Mouse (Mus musculus) kidney, postnatal 0 days (tissue): ENCODE measurements around the gene Fbxl17. TPM values are rescaled to one million over a fixed set of nuclear protein-coding genes. Genes with fewer than 3 reads are reported as not detected.
A peak's percentile ranks its signal among the peaks of the same experiment; 100 is the strongest.

ENCODE experiments used
- ATAC-seq: fragments of 200-750 bp; cut with Nextera tagmentation; replicated peaks from 2 replicates; pipeline ENCODE4 v1.8.0; 2017; ENCODE audit warnings: low read depth, moderate number of reproducible peaks, moderate TSS enrichment, moderate library complexity; ENCODE audit not compliant: low FRiP score
- DNase-seq: peaks from one replicate; pipeline ENCODE4 v3.0.0-alpha.2; 2016; ENCODE audit warnings: low spot score
- H3K27ac ChIP-seq: fragments of 300-500 bp; sonication (generic); 2 replicates; pipeline ENCODE4 v1.5.1; 2014; ENCODE audit warnings: mild to moderate bottlenecking
- H3K27me3 ChIP-seq: fragments of 300-500 bp; sonication (generic); 2 replicates; pipeline ENCODE4 v1.6.1; 2014; ENCODE audit warnings: low read length, mixed read lengths; ENCODE audit not compliant: insufficient read depth
- H3K36me3 ChIP-seq: fragments of 300-500 bp; sonication (generic); 2 replicates; pipeline ENCODE4 v1.6.1; 2014; ENCODE audit warnings: low read length, mixed read lengths; ENCODE audit not compliant: insufficient read depth
- H3K4me1 ChIP-seq: fragments of 300-500 bp; sonication (generic); replicated peaks from 2 replicates; pipeline ENCODE4 v1.6.1; 2014; ENCODE audit warnings: antibody characterized with exemption, low read length, mixed read lengths; ENCODE audit not compliant: insufficient read depth
- H3K4me2 ChIP-seq: fragments of 300-500 bp; sonication (generic); 2 replicates; pipeline ENCODE4 v1.6.1; 2014; ENCODE audit warnings: mild to moderate bottlenecking, low read length, moderate library complexity, mixed read lengths
- H3K4me3 ChIP-seq: fragments of 300-500 bp; sonication (generic); replicated peaks from 2 replicates; pipeline ENCODE4 v1.5.1; 2014; ENCODE audit warnings: low read depth, low read length
- H3K9ac ChIP-seq: fragments of 300-500 bp; sonication (generic); 2 replicates; pipeline ENCODE4 v1.6.1; 2014; ENCODE audit warnings: low read depth, low read length
- H3K9me3 ChIP-seq: fragments of 300-500 bp; sonication (generic); replicated peaks from 2 replicates; pipeline ENCODE4 v1.6.1; 2016; ENCODE audit warnings: low read length, inconsistent platforms, mixed read lengths
- CTCF ChIP-seq: IDR thresholded peaks from 2 replicates; pipeline ENCODE4 v1.5.1; 2016; ENCODE audit warnings: antibody characterized with exemption, low read depth, mild to moderate bottlenecking, moderate library complexity
- WGBS: fragments of 180-500 bp; shearing (Covaris S2); extraction: QIAGEN DNeasy Blood & Tissue Kit; methylation state at CpG from one replicate; pipeline ENCODE4 v1.1.7; 2014; 5-methylcytosine and 5-hydroxymethylcytosine counted together
- polyA plus RNA-seq: library from polyadenylated mRNA; unstranded; fragments of >200 nt; fragmentation: Nextera tagmentation; extraction: Ambion mirVana; gene quantifications from 2 replicates; pipeline ENCODE4 v1.2.1, GENCODE M21; 2015

Gene Fbxl17
- polyA plus RNA-seq, 1 experiment from 2014 or later: 9.0 TPM

DNA sequence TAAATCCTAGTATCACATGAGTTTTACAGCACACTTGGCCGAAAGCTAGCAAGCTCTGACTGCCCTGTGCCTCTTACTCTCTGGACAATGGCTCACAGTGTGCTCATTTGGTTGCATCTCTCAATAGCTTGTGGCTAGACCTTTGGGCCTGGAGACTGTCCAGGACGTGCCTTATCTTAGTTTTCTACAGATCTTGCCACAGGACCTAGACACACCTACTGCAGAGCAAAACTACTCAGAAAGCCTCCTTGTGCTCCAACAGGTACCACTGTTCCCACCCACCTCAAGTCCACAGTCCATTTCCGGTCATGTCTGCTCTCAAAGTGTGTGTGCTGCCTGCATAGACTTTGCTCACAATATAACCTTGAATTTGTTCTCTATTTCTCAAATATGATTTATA lies 319.8 kb downstream of the Fbxl17 start:
- no peak for TF ChIP-seq CTCF
- Histone ChIP-seq H3K36me3 (no peaks in the 10 kb centered on the region), H3K27ac (no peak overlapping the region), H3K4me1 (no peaks in the 10 kb centered on the region), H3K4me3 (no peak overlapping the region), H3K9me3 (no peaks in the 10 kb centered on the region), H3K9ac (no peak overlapping the region), H3K4me2 (no peak overlapping the region), H3K27me3 (no peaks in the 10 kb centered on the region)
- ATAC-seq (no peak), DNase-seq (no peak)
- WGBS: 85% methylated on average over 3 of the region's 3 CpGs

DNA sequence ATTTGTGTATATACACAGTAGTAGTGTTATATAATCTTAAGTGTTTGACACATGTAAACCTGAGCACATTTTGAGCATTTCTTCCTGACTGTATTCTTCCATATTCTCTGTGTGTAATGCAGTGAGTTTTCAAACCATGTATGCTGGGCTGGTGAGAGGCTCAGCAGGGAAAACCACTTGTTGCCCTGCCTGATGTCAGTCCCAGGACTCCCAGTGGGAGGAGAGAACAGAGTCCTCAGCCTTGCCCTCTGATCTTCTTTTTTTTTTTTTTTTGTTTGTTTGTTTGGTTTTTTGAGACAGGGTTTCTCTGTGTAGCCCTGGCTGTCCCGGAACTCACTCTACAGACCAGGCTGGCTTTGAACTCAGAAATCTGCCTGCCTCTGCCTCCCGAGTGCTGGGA lies 321.5 kb downstream of the Fbxl17 start:
- Histone ChIP-seq H3K27me3 (no peaks in the 10 kb centered on the region), H3K9me3 (no peaks in the 10 kb centered on the region), H3K4me1 (no peaks in the 10 kb centered on the region), H3K4me3 (no peak overlapping the region), H3K36me3 (no peaks in the 10 kb centered on the region), H3K27ac (no peak overlapping the region), H3K4me2 (no peak overlapping the region), H3K9ac (no peak overlapping the region)
- ATAC-seq (no peak), DNase-seq (no peak)
- TF ChIP-seq CTCF: no peak
- WGBS: 94% methylated on average over 2 of the region's 2 CpGs

GRCm38 (mm10) chr17:63176411-63176810 lies 323.4 kb downstream of the Fbxl17 start:
- Histone ChIP-seq H3K9me3 (no peaks in the 10 kb centered on the region), H3K9ac (no peak overlapping the region), H3K4me1 (no peaks in the 10 kb centered on the region), H3K27me3 (no peaks in the 10 kb centered on the region), H3K27ac (no peak overlapping the region), H3K36me3 (no peaks in the 10 kb centered on the region), H3K4me3 (no peak overlapping the region), H3K4me2 (no peak overlapping the region)
- no peak for TF ChIP-seq CTCF
- 72% methylated on average over 5 of the region's 5 CpGs for WGBS
- ATAC-seq: no peak
- DNase-seq: no peak

GRCm38 (mm10) chr17:63172697-63173096 lies 327.1 kb downstream of the Fbxl17 start:
- Histone ChIP-seq H3K36me3 (no peaks in the 10 kb centered on the region), H3K27me3 (no peaks in the 10 kb centered on the region), H3K4me3 (no peak overlapping the region), H3K4me2 (no peak overlapping the region), H3K9ac (no peak overlapping the region), H3K4me1 (no peaks in the 10 kb centered on the region), H3K27ac (no peak overlapping the region), H3K9me3 (no peaks in the 10 kb centered on the region)
- 43% methylated on average over 1 of the region's 1 CpGs for WGBS
- TF ChIP-seq CTCF: no peak
- ATAC-seq: no peak
- no peak for DNase-seq

- ATAC-seq: no peak
- Histone ChIP-seq H3K27ac (no peak overlapping the region), H3K4me3 (no peak overlapping the region), H3K4me1 (no peaks in the 10 kb centered on the region), H3K27me3 (no peaks in the 10 kb centered on the region), H3K36me3 (no peaks in the 10 kb centered on the region), H3K9me3 (no peaks in the 10 kb centered on the region), H3K9ac (no peak overlapping the region), H3K4me2 (no peak overlapping the region)
- TF ChIP-seq CTCF: no peak
- DNase-seq: no peak
- WGBS: 29% methylated on average over 5 of the region's 5 CpGs
Measured at GRCm38 (mm10) chr17:63171890-63172491, 327.8 kb downstream of the Fbxl17 start.

- Histone ChIP-seq H3K9me3 (no peaks in the 10 kb centered on the region), H3K4me3 (no peak overlapping the region), H3K36me3 (no peaks in the 10 kb centered on the region), H3K4me2 (no peak overlapping the region), H3K4me1 (no peaks in the 10 kb centered on the region), H3K27ac (no peak overlapping the region), H3K9ac (no peak overlapping the region), H3K27me3 (no peaks in the 10 kb centered on the region)
- DNase-seq: peak; percentile 12
- no peak for ATAC-seq
- TF ChIP-seq CTCF: no peak
- 32% methylated on average over 5 of the region's 5 CpGs for WGBS
Measured at GRCm38 (mm10) chr17:63171264-63171663, 328.6 kb downstream of the Fbxl17 start.
